Mouse (Mus musculus) midbrain, embryonic 10.5 days (tissue): ENCODE results near the gene Carns1. TPM values are rescaled to one million over a fixed set of nuclear protein-coding genes. Genes with fewer than 3 reads are reported as not detected.

Experiments used
- DNase-seq: peaks from one replicate; pipeline ENCODE4 v3.0.0-alpha.2; 2017; ENCODE audit warnings: low spot score
- H3K27ac ChIP-seq: fragments of 300-500 bp; sonication (generic); replicated peaks from 2 replicates; pipeline ENCODE4 v1.5.1; 2016; ENCODE audit warnings: mild to moderate bottlenecking
- H3K27me3 ChIP-seq: fragments of 300-500 bp; sonication (generic); 2 replicates; pipeline ENCODE4 v1.6.1; 2016; ENCODE audit warnings: low read depth, mild to moderate bottlenecking; ENCODE audit not compliant: poor library complexity, severe bottlenecking
- H3K36me3 ChIP-seq: fragments of 300-500 bp; sonication (generic); 2 replicates; pipeline ENCODE4 v1.6.1; 2016; ENCODE audit warnings: mild to moderate bottlenecking, moderate library complexity
- H3K4me1 ChIP-seq: fragments of 300-500 bp; sonication (generic); 2 replicates; pipeline ENCODE4 v1.6.1; 2016
- H3K4me3 ChIP-seq: fragments of 300-500 bp; sonication (generic); 2 replicates; pipeline ENCODE4 v1.5.1; 2016; ENCODE audit warnings: mild to moderate bottlenecking, moderate library complexity
- H3K9me3 ChIP-seq: fragments of 300-500 bp; sonication (generic); replicated peaks from 2 replicates; pipeline ENCODE4 v1.6.1; 2016; ENCODE audit warnings: mild to moderate bottlenecking
- whole genome bisulfite sequencing: fragments of 180-500 bp; shearing (Covaris S2); methylation state at CpG from one replicate; pipeline ENCODE4 v1.1.7; 2016; 5-methylcytosine and 5-hydroxymethylcytosine counted together
- polyA plus RNA-seq: library from polyadenylated mRNA; unstranded; fragments of >200 nt; fragmentation: Nextera tagmentation; extraction: Ambion mirVana; gene quantifications from 2 replicates; pipeline ENCODE4 v1.2.1, GENCODE M21; 2016

Carns1 gene
- polyA plus RNA-seq, 1 experiment from 2014 or later = 2.8 TPM

GRCm38 (mm10) chr19:4214071-4214770 is 38.9 kb upstream of the Carns1 start, which contains the start of the genes Clcf1 and AC109138.7:
Gene Clcf1, plus strand, starts transcription at chr19:4214238.
Gene AC109138.7, plus strand, starts transcription at chr19:4214357.
- DNase-seq = peak; percentile 62
- H3K36me3 ChIP-seq = no peaks in the 10 kb centered on the region
- H3K4me3 ChIP-seq = peak within 1 kb of the TSS; percentile 71
- H3K27ac ChIP-seq = peak within 1 kb of the TSS; percentile 83
- WGBS = under 1% methylated on average over 49 of the region's 49 CpGs
- H3K4me1 ChIP-seq = peaks cover 63% of the 10 kb centered on the region
- H3K9me3 ChIP-seq = no peaks in the 10 kb centered on the region
- peaks cover 92% of the 10 kb centered on the region for H3K27me3 ChIP-seq

- Histone ChIP-seq H3K4me3 (peak overlapping the region; percentile 71), H3K27me3 (peaks cover 94% of the 10 kb centered on the region), H3K9me3 (no peaks in the 10 kb centered on the region), H3K4me1 (peaks cover 62% of the 10 kb centered on the region), H3K27ac (peak overlapping the region; percentile 83; the same call in 1 of the 2 replicates), H3K36me3 (no peaks in the 10 kb centered on the region)
- DNase-seq = peak; percentile 31
- WGBS = 8% methylated on average over 9 of the region's 9 CpGs
Measured at GRCm38 (mm10) chr19:4213524-4213974, 38.3 kb upstream of the Carns1 start.

GRCm38 (mm10) chr19:4211891-4212588 is 36.8 kb upstream of the Carns1 start:
- peaks cover 86% of the 10 kb centered on the region for H3K27me3 ChIP-seq
- H3K4me1 ChIP-seq = peaks cover 55% of the 10 kb centered on the region

GRCm38 (mm10) chr19:4208563-4208962 is 33.3 kb upstream of the Carns1 start:
- 71% methylated on average over 5 of the region's 5 CpGs for WGBS
- H3K27ac ChIP-seq = no peak overlapping the region

More at GRCm38 (mm10) chr19:4211891-4212588, 36.8 kb upstream of the Carns1 start:
- DNase-seq = no peak
- Histone ChIP-seq H3K9me3 (no peaks in the 10 kb centered on the region), H3K4me3 (no peak overlapping the region), H3K27ac (peak overlapping the region; percentile 4), H3K36me3 (no peaks in the 10 kb centered on the region)
- 12% methylated on average over 4 of the region's 4 CpGs for WGBS

GRCm38 (mm10) chr19:4206971-4207370 is 31.7 kb upstream of the Carns1 start:
- no peak overlapping the region for H3K4me3 ChIP-seq
- peaks cover 17% of the 10 kb centered on the region for H3K4me1 ChIP-seq
- H3K9me3 ChIP-seq = no peaks in the 10 kb centered on the region
- H3K27ac ChIP-seq = no peak overlapping the region
- DNase-seq = peak; percentile 75
- peaks cover 76% of the 10 kb centered on the region for H3K27me3 ChIP-seq
- H3K36me3 ChIP-seq = no peaks in the 10 kb centered on the region
- 5% methylated on average over 2 of the region's 2 CpGs for WGBS

More at GRCm38 (mm10) chr19:4208563-4208962, 33.3 kb upstream of the Carns1 start:
- no peak for DNase-seq
- Histone ChIP-seq H3K27me3 (peaks cover 80% of the 10 kb centered on the region), H3K4me3 (no peak overlapping the region), H3K36me3 (no peaks in the 10 kb centered on the region), H3K9me3 (no peaks in the 10 kb centered on the region), H3K4me1 (peaks cover 24% of the 10 kb centered on the region)

- Histone ChIP-seq H3K27ac (no peak overlapping the region), H3K9me3 (no peaks in the 10 kb centered on the region), H3K4me1 (peaks cover 28% of the 10 kb centered on the region), H3K4me3 (no peak overlapping the region), H3K36me3 (peaks cover 7% of the 10 kb centered on the region), H3K27me3 (peaks cover 58% of the 10 kb centered on the region)
- WGBS = 76% methylated on average over 3 of the region's 4 CpGs
- no peak for DNase-seq
Measured at GRCm38 (mm10) chr19:4204889-4205288, 29.6 kb upstream of the Carns1 start.

- peaks cover 49% of the 10 kb centered on the region for H3K27me3 ChIP-seq
- WGBS = 62% methylated on average over 13 of the region's 13 CpGs
- no peak overlapping the region for H3K27ac ChIP-seq
- no peak for DNase-seq
- H3K4me3 ChIP-seq = no peak overlapping the region
- H3K4me1 ChIP-seq = peaks cover 30% of the 10 kb centered on the region
- peaks cover 18% of the 10 kb centered on the region for H3K36me3 ChIP-seq
- no peaks in the 10 kb centered on the region for H3K9me3 ChIP-seq
Measured at GRCm38 (mm10) chr19:4203604-4204326, 28.5 kb upstream of the Carns1 start.

GRCm38 (mm10) chr19:4203148-4203547 is 27.9 kb upstream of the Carns1 start:
- no peak for DNase-seq
- H3K9me3 ChIP-seq = no peaks in the 10 kb centered on the region
- 70% methylated on average over 3 of the region's 3 CpGs for WGBS
- H3K27me3 ChIP-seq = peaks cover 43% of the 10 kb centered on the region
- H3K27ac ChIP-seq = no peak overlapping the region
- H3K4me3 ChIP-seq = no peak overlapping the region
- H3K4me1 ChIP-seq = peaks cover 30% of the 10 kb centered on the region
- H3K36me3 ChIP-seq = peaks cover 25% of the 10 kb centered on the region

- H3K27ac ChIP-seq = peak overlapping the region; percentile 87
- H3K4me3 ChIP-seq = peak overlapping the region; percentile 65
Measured at GRCm38 (mm10) chr19:4202149-4202548, 26.9 kb upstream of the Carns1 start.

GRCm38 (mm10) chr19:4201291-4201909 is 26.1 kb upstream of the Carns1 start, which contains the start of gene Rad9a:
Gene Rad9a, minus strand, starts transcription at chr19:4201662.
- peak; percentile 96 for DNase-seq
- Histone ChIP-seq H3K9me3 (no peaks in the 10 kb centered on the region), H3K27me3 (peaks cover 35% of the 10 kb centered on the region), H3K4me3 (peak within 1 kb of the TSS; percentile 65), H3K4me1 (peaks cover 34% of the 10 kb centered on the region), H3K36me3 (peaks cover 42% of the 10 kb centered on the region), H3K27ac (peak within 1 kb of the TSS; percentile 87)
- WGBS = under 1% methylated on average over 34 of the region's 34 CpGs

More at GRCm38 (mm10) chr19:4202149-4202548, 26.9 kb upstream of the Carns1 start:
- Histone ChIP-seq H3K4me1 (peaks cover 30% of the 10 kb centered on the region), H3K36me3 (peaks cover 35% of the 10 kb centered on the region), H3K27me3 (peaks cover 40% of the 10 kb centered on the region), H3K9me3 (no peaks in the 10 kb centered on the region)
- DNase-seq = no peak
- WGBS = 39% methylated on average over 7 of the region's 7 CpGs

- no peak for DNase-seq
- Histone ChIP-seq H3K9me3 (no peaks in the 10 kb centered on the region), H3K36me3 (peaks cover 76% of the 10 kb centered on the region), H3K4me1 (peaks cover 50% of the 10 kb centered on the region), H3K27me3 (peaks cover under 1% of the 10 kb centered on the region; the same call in 1 of the 2 replicates), H3K27ac (no peak overlapping the region), H3K4me3 (no peak overlapping the region; the same call in 1 of the 2 replicates)
- 81% methylated on average over 3 of the region's 3 CpGs for WGBS
Measured at GRCm38 (mm10) chr19:4197180-4197579, 21.9 kb upstream of the Carns1 start.

GRCm38 (mm10) chr19:4196548-4196947 is 21.3 kb upstream of the Carns1 start:
- Histone ChIP-seq H3K4me1 (peaks cover 49% of the 10 kb centered on the region), H3K4me3 (no peak overlapping the region)

More at GRCm38 (mm10) chr19:4196548-4196947, 21.3 kb upstream of the Carns1 start:
- DNase-seq = no peak
- WGBS = 77% methylated on average over 5 of the region's 5 CpGs
- Histone ChIP-seq H3K27ac (no peak overlapping the region), H3K9me3 (no peaks in the 10 kb centered on the region), H3K36me3 (peaks cover 76% of the 10 kb centered on the region), H3K27me3 (no peaks in the 10 kb centered on the region)
